Mouse (Mus musculus): Measurements from ENCODE around the gene Zfp853. TPM values are rescaled to one million over a fixed set of nuclear protein-coding genes. Genes with fewer than 3 reads are reported as not detected.
A peak's percentile ranks its signal among the peaks of the same experiment; 100 is the strongest.

Zfp853 gene
- total and polyA plus RNA-seq, 3 experiments: 0.21 TPM; not detected in 2

- Histone ChIP-seq H3K9ac (ENCODE audit: insufficient read depth, low read depth) (no peak overlapping the region), H3K27ac (ENCODE audit: insufficient read depth, low read depth) (no peak overlapping the region), H3K4me3 (replicated peaks in 1 of 3; ENCODE audit: low read depth in 2 of 3, low read length in 2 of 3, poor library complexity in 1 of 3) (no peak overlapping the region), H3K4me1 (ENCODE audit: control insufficient read depth in 1 of 2, insufficient read depth in 2 of 2) (peaks cover 10 to 20% of the 10 kb centered on the region in 2 experiments; a peak in 3 of 4 replicates), H3K79me2 (replicated peaks; ENCODE audit: control insufficient read depth, extremely low read depth, insufficient read depth, poor library complexity, severe bottlenecking) (peaks cover 19% of the 10 kb centered on the region), H3K4me2 (ENCODE audit: insufficient read depth, low read depth, poor library complexity, severe bottlenecking) (no peak overlapping the region), H3K9me3 (replicated peaks; ENCODE audit: low read length) (no peaks in the 10 kb centered on the region), H3K27me3 (replicated peaks) (no peaks in the 10 kb centered on the region), H3K36me3 (replicated peaks in 1 of 2; ENCODE audit: control insufficient read depth in 1 of 2, insufficient read depth in 1 of 2, low read length in 1 of 2) (peaks cover 51 to 77% of the 10 kb centered on the region in 2 experiments)
- DNase-seq (ENCODE audit: extremely low read depth): no peak
- in situ Hi-C loops (cut with MboI; ENCODE audit: low pct_ligation_motif_present, low pct_unique_long_range_greater_than_20kb, low sequenced_read_pairs) (no loop called here), dilution Hi-C loops (cut with MboI; ENCODE audit: extremely low pct_ligation_motif_present, extremely low pct_unique_long_range_greater_than_20kb, low sequenced_read_pairs) (no loop called here)
- TF ChIP-seq EP300 (IDR thresholded peaks at IDR 0.05; ENCODE audit: low read length) (no peak), MAX (IDR thresholded peaks at IDR 0.05; ENCODE audit: low read length) (no peak)
Observed at GRCm38 (mm10) chr5:143317288-143317610, 23.8 kb upstream of the Zfp853 start.

DNA sequence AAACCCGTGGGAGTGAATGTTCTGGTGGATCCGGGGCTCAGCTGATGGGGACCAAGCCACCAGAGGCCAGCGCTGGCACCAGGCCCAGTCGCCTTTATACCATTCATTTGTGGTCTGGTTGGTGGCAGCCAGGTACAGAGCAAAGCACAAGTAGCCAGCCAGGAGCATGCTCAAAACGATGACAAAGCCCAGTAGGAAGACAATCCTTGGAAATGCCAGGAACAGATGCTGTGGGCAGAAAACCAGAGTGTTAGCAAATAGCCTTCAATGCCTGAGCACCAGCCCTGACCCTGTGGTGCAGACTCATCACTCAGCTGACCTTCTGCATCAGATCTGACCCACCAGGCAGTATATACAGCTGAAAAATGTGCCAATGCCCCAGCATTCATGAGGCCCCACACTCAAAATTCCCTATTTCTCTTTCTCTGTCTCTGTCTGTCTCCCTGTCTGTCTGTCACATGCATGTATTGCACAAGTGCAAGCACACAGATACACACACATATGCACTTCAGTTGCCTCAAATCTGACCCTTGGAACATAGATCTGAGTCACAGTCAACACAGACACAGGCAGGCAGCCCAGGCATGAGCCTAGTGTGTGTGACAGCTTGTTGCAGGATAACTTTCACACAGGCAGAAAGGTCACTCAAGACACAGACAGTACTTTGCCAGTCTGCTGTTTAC is 23.3 kb upstream of the Zfp853 start:
- dilution Hi-C loops (cut with MboI; ENCODE audit: extremely low pct_ligation_motif_present, extremely low pct_unique_long_range_greater_than_20kb, low sequenced_read_pairs): no loop called here
- Histone ChIP-seq H3K4me3 (replicated peaks in 1 of 3; ENCODE audit: low read depth in 2 of 3, low read length in 2 of 3, poor library complexity in 1 of 3) (no peak overlapping the region), H3K9ac (ENCODE audit: insufficient read depth, low read depth) (no peak overlapping the region), H3K27ac (ENCODE audit: insufficient read depth, low read depth) (no peak overlapping the region), H3K36me3 (replicated peaks in 1 of 2; ENCODE audit: control insufficient read depth in 1 of 2, insufficient read depth in 1 of 2, low read length in 1 of 2) (peaks cover 47 to 77% of the 10 kb centered on the region in 2 experiments), H3K4me2 (ENCODE audit: insufficient read depth, low read depth, poor library complexity, severe bottlenecking) (no peak overlapping the region), H3K9me3 (replicated peaks; ENCODE audit: low read length) (no peaks in the 10 kb centered on the region), H3K4me1 (ENCODE audit: control insufficient read depth in 1 of 2, insufficient read depth in 2 of 2) (peaks cover 10 to 24% of the 10 kb centered on the region in 2 experiments; a peak in 3 of 4 replicates), H3K27me3 (replicated peaks) (no peaks in the 10 kb centered on the region), H3K79me2 (replicated peaks; ENCODE audit: control insufficient read depth, extremely low read depth, insufficient read depth, poor library complexity, severe bottlenecking) (peaks cover 21% of the 10 kb centered on the region)
- DNase-seq (ENCODE audit: extremely low read depth): no peak
- TF ChIP-seq MXI1 (IDR thresholded peaks at IDR 0.05; ENCODE audit: low read depth, low read length) (no peak), MAZ (IDR thresholded peaks at IDR 0.05; ENCODE audit: low read depth, low read length) (no peak), ETS1 (conservative IDR thresholded peaks at IDR 0.05; ENCODE audit: low read depth, low read length) (no peak), POLR2A (IDR thresholded peaks at IDR 0.05; ENCODE audit: low read depth, low read length) (no peak)
- in situ Hi-C loops (cut with MboI; ENCODE audit: low pct_ligation_motif_present, low pct_unique_long_range_greater_than_20kb, low sequenced_read_pairs): no loop called here

DNA sequence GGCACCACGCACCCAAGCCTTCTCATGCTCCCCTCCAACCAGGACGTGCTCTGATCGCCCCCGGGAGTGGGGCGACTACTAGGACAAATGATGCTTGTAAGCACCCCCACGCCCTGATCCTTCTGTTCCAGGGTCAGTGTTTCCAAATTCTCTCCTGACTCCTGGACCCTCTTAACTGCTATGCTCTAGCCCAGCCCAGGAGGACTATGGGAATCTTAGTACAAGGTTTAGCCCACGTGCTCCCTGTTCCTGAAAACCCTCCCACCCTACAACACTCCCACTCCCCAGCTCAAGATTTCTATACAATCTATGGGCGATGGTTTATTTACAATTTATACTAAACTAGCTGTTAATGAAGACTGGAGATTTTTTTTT is 22.1 kb upstream of the Zfp853 start:
- no peak overlapping the region for H3K9ac ChIP-seq (ENCODE audit: insufficient read depth, low read depth)
- TF ChIP-seq ZNF384 (IDR thresholded peaks at IDR 0.05; ENCODE audit: low read depth, low read length): no peak
- TF ChIP-seq E2F4 (IDR thresholded peaks at IDR 0.05; ENCODE audit: insufficient replicate concordance, low read depth, low read length): no peak
- no peak for TF ChIP-seq MAZ (IDR thresholded peaks at IDR 0.05; ENCODE audit: low read depth, low read length)
- TF ChIP-seq MEF2A (IDR thresholded peaks at IDR 0.05; ENCODE audit: borderline replicate concordance, low read depth, low read length): no peak
- TF ChIP-seq ZKSCAN1 (IDR thresholded peaks at IDR 0.05; ENCODE audit: borderline replicate concordance, low read depth, low read length): no peak
- TF ChIP-seq SIN3A (IDR thresholded peaks at IDR 0.05; ENCODE audit: low read length): no peak
- TF ChIP-seq ZC3H11A (IDR thresholded peaks at IDR 0.05; ENCODE audit: low read depth, low read length): no peak
- TF ChIP-seq HCFC1 (IDR thresholded peaks at IDR 0.05; ENCODE audit: low read depth, low read length): no peak
- no peak for TF ChIP-seq CTCF (conservative IDR thresholded peaks at IDR 0.05 in 1 of 2, IDR thresholded peaks at IDR 0.05 in 1 of 2; ENCODE audit: low read depth in 2 of 2, low read length in 2 of 2)
- TF ChIP-seq POLR2AphosphoS2 (IDR thresholded peaks at IDR 0.05; ENCODE audit: low read depth, low read length): no peak
- no peak for TF ChIP-seq ZMIZ1 (IDR thresholded peaks at IDR 0.05; ENCODE audit: low read depth, low read length)
- no peak for TF ChIP-seq BHLHE40 (IDR thresholded peaks at IDR 0.05; ENCODE audit: low read depth, low read length)
- no peak for TF ChIP-seq POLR2A (IDR thresholded peaks at IDR 0.05; ENCODE audit: low read depth, low read length)
- TF ChIP-seq ELF1 (IDR thresholded peaks at IDR 0.05; ENCODE audit: low read depth, low read length): no peak
- no peak for TF ChIP-seq JUND (conservative IDR thresholded peaks at IDR 0.05; ENCODE audit: low read depth, low read length)
- TF ChIP-seq TCF12 (IDR thresholded peaks at IDR 0.05; ENCODE audit: low read depth, low read length): no peak
- TF ChIP-seq CHD2 (IDR thresholded peaks at IDR 0.05; ENCODE audit: low read length): no peak
- no peak overlapping the region for H3K4me2 ChIP-seq (ENCODE audit: insufficient read depth, low read depth, poor library complexity, severe bottlenecking)
- H3K9me3 ChIP-seq (replicated peaks; ENCODE audit: low read length): no peaks in the 10 kb centered on the region
- peaks cover 5 to 30% of the 10 kb centered on the region in 2 experiments; a peak in 3 of 4 replicates for H3K4me1 ChIP-seq (ENCODE audit: control insufficient read depth in 1 of 2, insufficient read depth in 2 of 2)
- H3K79me2 ChIP-seq (replicated peaks; ENCODE audit: control insufficient read depth, extremely low read depth, insufficient read depth, poor library complexity, severe bottlenecking): peaks cover 21% of the 10 kb centered on the region
- dilution Hi-C loops (cut with MboI; ENCODE audit: extremely low pct_ligation_motif_present, extremely low pct_unique_long_range_greater_than_20kb, low sequenced_read_pairs) (no loop called here), in situ Hi-C loops (cut with MboI; ENCODE audit: low pct_ligation_motif_present, low pct_unique_long_range_greater_than_20kb, low sequenced_read_pairs) (no loop called here)
- peak overlapping the region in 1 of 3 experiments; percentile 94 for H3K4me3 ChIP-seq (replicated peaks in 1 of 3; ENCODE audit: low read depth in 2 of 3, low read length in 2 of 3, poor library complexity in 1 of 3)
- no peaks in the 10 kb centered on the region for H3K27me3 ChIP-seq (replicated peaks)
- H3K36me3 ChIP-seq (replicated peaks in 1 of 2; ENCODE audit: control insufficient read depth in 1 of 2, insufficient read depth in 1 of 2, low read length in 1 of 2): peaks cover 48 to 77% of the 10 kb centered on the region in 2 experiments
- no peak overlapping the region for H3K27ac ChIP-seq (ENCODE audit: insufficient read depth, low read depth)
- no peak for DNase-seq (ENCODE audit: extremely low read depth)

All from CH12.LX (cell line).